Mouse (Mus musculus) ES-E14 (cell line): ENCODE data around the gene Slc36a2. TPM values are rescaled to one million over a fixed set of nuclear protein-coding genes. Genes with fewer than 3 reads are reported as not detected.

Experiments
- DNase-seq: peaks from one replicate; pipeline ENCODE4 v3.0.0-alpha.2; 2013; ENCODE audit warnings: low read depth, low spot score
- H3K27ac ChIP-seq: 2 replicates; pipeline ENCODE4 v1.5.1; 2012; ENCODE audit warnings: low read depth, mild to moderate bottlenecking, low read length, moderate library complexity, mixed read lengths; ENCODE audit not compliant: poor library complexity, insufficient read depth, severe bottlenecking
- H3K36me3 ChIP-seq: 2 replicates; pipeline ENCODE4 v1.6.1; 2012; ENCODE audit warnings: mild to moderate bottlenecking, low read length, moderate library complexity, mixed read lengths; ENCODE audit not compliant: control insufficient read depth, poor library complexity, insufficient read depth, severe bottlenecking
- H3K4me1 ChIP-seq, 2 experiments: fragments of 150-350 bp in 1 of 2; sonication (generic) in 1 of 2; 2 replicates each; pipeline ENCODE4 v1.6.1; 2012; ENCODE audit warnings: low read length in 2 of 2, mild to moderate bottlenecking in 1 of 2, mixed read lengths in 1 of 2; ENCODE audit not compliant: control insufficient read depth in 2 of 2, insufficient read depth in 2 of 2, poor library complexity in 1 of 2
- H3K4me3 ChIP-seq, 2 experiments: fragments of 150-350 bp in 1 of 2; sonication (generic) in 1 of 2; 2 replicates each; pipeline ENCODE4 v1.5.1; 2012; ENCODE audit warnings: low read length in 2 of 2, low read depth in 1 of 2, mild to moderate bottlenecking in 1 of 2, mixed read lengths in 1 of 2; ENCODE audit not compliant: insufficient read depth in 1 of 2, poor library complexity in 1 of 2, severe bottlenecking in 1 of 2
- H3K9ac ChIP-seq: 2 replicates; pipeline ENCODE4 v1.6.1; 2012; ENCODE audit warnings: low read depth, mild to moderate bottlenecking, low read length, mixed read lengths; ENCODE audit not compliant: poor library complexity, insufficient read depth, severe bottlenecking
- H3K9me3 ChIP-seq: fragments of 150-350 bp; sonication (generic); 2 replicates; pipeline ENCODE4 v1.6.1; 2012; ENCODE audit warnings: low read depth, mild to moderate bottlenecking, low read length; ENCODE audit not compliant: control insufficient read depth, insufficient read depth
- CHD2 ChIP-seq: IDR thresholded peaks from 2 replicates; pipeline ENCODE4 v1.6.1; 2014; ENCODE audit warnings: mild to moderate bottlenecking, low read depth, low read length, inconsistent platforms
- HCFC1 ChIP-seq: IDR thresholded peaks from 2 replicates; pipeline ENCODE4 v1.6.1; 2012; ENCODE audit warnings: low read length, inconsistent platforms, borderline replicate concordance; ENCODE audit not compliant: insufficient read depth
- MAFK ChIP-seq: IDR thresholded peaks from 2 replicates; pipeline ENCODE4 v1.6.1; 2014; ENCODE audit warnings: mild to moderate bottlenecking, low read depth, low read length, inconsistent platforms; ENCODE audit not compliant: insufficient read depth
- ZC3H11A ChIP-seq: IDR thresholded peaks from 2 replicates; pipeline ENCODE4 v1.6.1; 2012; ENCODE audit warnings: low read depth, mild to moderate bottlenecking, inconsistent platforms, low read length, borderline replicate concordance
- ZNF384 ChIP-seq: IDR thresholded peaks from 2 replicates; pipeline ENCODE4 v1.6.1; 2012; ENCODE audit warnings: low read depth, low read length, inconsistent platforms
- in situ Hi-C, 2 experiments: fragments of 600-800 bp; cut with MboI; formaldehyde crosslinking; loops; one replicate each; pipeline ENCODE4 v1.15.1; 2025; ENCODE audit warnings: low sequenced_read_pairs in 2 of 2, inconsistent platforms in 1 of 2; ENCODE audit not compliant: unreplicated experiment in 2 of 2
- total RNA-seq: library from RNA; depleted of rRNA; stranded (reverse); fragments of 300-350 nt; gene quantifications from 2 replicates; pipeline ENCODE4 v1.2.3, GENCODE M21; 2012

Gene Slc36a2
- total RNA-seq, 1 experiment: 0.09 TPM

- TF ChIP-seq ZNF384 (no peak), HCFC1 (no peak), ZC3H11A (no peak), CHD2 (no peak), MAFK (no peak)
- no peaks in the 10 kb centered on the region for H3K36me3 ChIP-seq
- DNase-seq: no peak
- no peaks in the 10 kb centered on the region for H3K4me1 ChIP-seq
- H3K9ac ChIP-seq: no peak overlapping the region
- H3K4me3 ChIP-seq: no peak overlapping the region
- no peaks in the 10 kb centered on the region for H3K9me3 ChIP-seq
- in situ Hi-C loops: no loop called here
- no peak overlapping the region for H3K27ac ChIP-seq
Observed at GRCm38 (mm10) chr11:55197086-55197485, 12.2 kb upstream of the Slc36a2 start.

GRCm38 (mm10) chr11:55190216-55190615, 5.3 kb upstream of the Slc36a2 start:
- Histone ChIP-seq H3K36me3 (no peaks in the 10 kb centered on the region), H3K4me3 (no peak overlapping the region), H3K9ac (no peak overlapping the region), H3K9me3 (no peaks in the 10 kb centered on the region), H3K27ac (no peak overlapping the region), H3K4me1 (no peaks in the 10 kb centered on the region)
- in situ Hi-C loops: no loop called here
- DNase-seq: no peak
- TF ChIP-seq HCFC1 (no peak), CHD2 (no peak), MAFK (no peak), ZC3H11A (no peak), ZNF384 (no peak)

DNA sequence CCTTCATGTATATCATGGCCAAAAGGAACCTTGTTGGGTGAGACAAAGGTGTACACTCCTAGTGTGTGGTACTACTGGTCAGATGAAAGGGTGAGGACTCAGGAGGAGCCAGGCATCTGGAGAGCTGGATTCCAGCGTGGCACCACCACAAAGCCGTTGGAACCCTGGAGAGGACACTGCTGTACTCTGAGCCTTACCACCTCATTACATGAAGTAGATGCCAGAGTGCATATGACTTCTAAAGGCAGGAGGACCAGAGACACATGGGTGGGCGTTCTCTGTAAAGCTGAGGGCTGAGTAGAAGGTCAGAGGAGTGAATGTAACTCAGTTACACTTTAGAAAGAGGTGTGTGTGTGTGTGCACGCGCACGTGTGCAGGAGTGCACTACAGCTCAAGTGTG, 2.9 kb upstream of the Slc36a2 start:
- no peak for DNase-seq
- Histone ChIP-seq H3K4me3 (no peak overlapping the region), H3K36me3 (no peaks in the 10 kb centered on the region), H3K27ac (no peak overlapping the region), H3K4me1 (no peaks in the 10 kb centered on the region), H3K9me3 (no peaks in the 10 kb centered on the region), H3K9ac (no peak overlapping the region)
- TF ChIP-seq MAFK (no peak), CHD2 (no peak), ZNF384 (no peak), ZC3H11A (no peak), HCFC1 (no peak)
- in situ Hi-C loops: no loop called here

- H3K4me3 ChIP-seq: no peak overlapping the region
- in situ Hi-C loops: no loop called here
- H3K36me3 ChIP-seq: no peaks in the 10 kb centered on the region
- H3K4me1 ChIP-seq: no peaks in the 10 kb centered on the region
- no peak for DNase-seq
- no peaks in the 10 kb centered on the region for H3K9me3 ChIP-seq
- TF ChIP-seq HCFC1 (no peak), ZC3H11A (no peak), ZNF384 (no peak), MAFK (no peak), CHD2 (no peak)
- no peak overlapping the region for H3K27ac ChIP-seq
- no peak overlapping the region for H3K9ac ChIP-seq
Observed at GRCm38 (mm10) chr11:55187292-55187691, 2.4 kb upstream of the Slc36a2 start.

- H3K4me1 ChIP-seq: no peaks in the 10 kb centered on the region
- H3K36me3 ChIP-seq: no peaks in the 10 kb centered on the region
- H3K4me3 ChIP-seq: no peak overlapping the region
- no peak overlapping the region for H3K27ac ChIP-seq
- no peak for TF ChIP-seq HCFC1
- TF ChIP-seq MAFK: no peak
- TF ChIP-seq CHD2: no peak
- TF ChIP-seq ZC3H11A: no peak
- TF ChIP-seq ZNF384: no peak
- no peaks in the 10 kb centered on the region for H3K9me3 ChIP-seq
- no peak for DNase-seq
- H3K9ac ChIP-seq: no peak overlapping the region
- in situ Hi-C loops: no loop called here
Observed at GRCm38 (mm10) chr11:55184246-55184645, 631 bp downstream of the Slc36a2 start.
